Mouse (Mus musculus) layer of hippocampus, adult 8-10 months (tissue): Measurements from ENCODE around the gene Degs1. TPM values are rescaled to one million over a fixed set of nuclear protein-coding genes. Genes with fewer than 3 reads are reported as not detected.
"Not testable (repeated sequence)": the region's sequence is repeated elsewhere in the genome, so short reads cannot be mapped to it uniquely, and the experiment has no call there.

Experiments used
- DNase-seq, 2 experiments: peaks; one replicate each; pipeline ENCODE4 v3.0.0; 2022; ENCODE audit warnings: low spot score in 2 of 2
- total RNA-seq, 4 experiments: library from RNA; stranded (reverse); gene quantifications; 2 replicates each; pipeline ENCODE4 v1.2.4; 2022

Degs1 gene
- 10 to 100 TPM; 74.3 to 83.6 (median 79.5) TPM for total RNA-seq

GRCm38 (mm10) chr1:182282091-182283075, at the start of gene Degs1:
Gene Degs1, minus strand, starts transcription at chr1:182282804.
- peak; percentile 80 to 93 for DNase-seq

GRCm38 (mm10) chr1:182325919-182326318, 43.3 kb upstream of the Degs1 start:
- DNase-seq: no peak

- DNase-seq: no peak
Measured at GRCm38 (mm10) chr1:182324552-182324951, 41.9 kb upstream of the Degs1 start.

GRCm38 (mm10) chr1:182323139-182323538, 40.5 kb upstream of the Degs1 start:
- no peak for DNase-seq

- DNase-seq: no peak
Measured at GRCm38 (mm10) chr1:182314201-182314600, 31.6 kb upstream of the Degs1 start.

- DNase-seq: no peak
Measured at GRCm38 (mm10) chr1:182313181-182313580, 30.6 kb upstream of the Degs1 start.

GRCm38 (mm10) chr1:182311376-182311775, 28.8 kb upstream of the Degs1 start:
- no peak for DNase-seq

GRCm38 (mm10) chr1:182310316-182310715, 27.7 kb upstream of the Degs1 start:
- DNase-seq: no peak

GRCm38 (mm10) chr1:182309403-182309802, 26.8 kb upstream of the Degs1 start:
- no peak for DNase-seq

- no peak for DNase-seq
Measured at GRCm38 (mm10) chr1:182302916-182303315, 20.3 kb upstream of the Degs1 start.

GRCm38 (mm10) chr1:182302176-182302870, 19.7 kb upstream of the Degs1 start:
- DNase-seq: no peak

- no peak for DNase-seq
Measured at GRCm38 (mm10) chr1:182297821-182298220, 15.2 kb upstream of the Degs1 start.

- no peak for DNase-seq
Measured at GRCm38 (mm10) chr1:182297246-182297645, 14.6 kb upstream of the Degs1 start.

- DNase-seq: no peak
Measured at GRCm38 (mm10) chr1:182296816-182297215, 14.2 kb upstream of the Degs1 start.

GRCm38 (mm10) chr1:182296141-182296540, 13.5 kb upstream of the Degs1 start:
- no peak for DNase-seq

- DNase-seq: no peak
Measured at GRCm38 (mm10) chr1:182292291-182292690, 9.7 kb upstream of the Degs1 start.

- not testable (repeated sequence) for DNase-seq
Measured at GRCm38 (mm10) chr1:182290741-182291140, 8.1 kb upstream of the Degs1 start.

GRCm38 (mm10) chr1:182289781-182290180, 7.2 kb upstream of the Degs1 start:
- no peak for DNase-seq

GRCm38 (mm10) chr1:182288601-182289000, 6.0 kb upstream of the Degs1 start:
- DNase-seq: no peak

GRCm38 (mm10) chr1:182287781-182288180, 5.2 kb upstream of the Degs1 start:
- peak in 1 of 2 experiments; percentile 21 for DNase-seq

GRCm38 (mm10) chr1:182284795-182285194, 2.2 kb upstream of the Degs1 start:
- DNase-seq: no peak

GRCm38 (mm10) chr1:182283231-182283630, 627 bp upstream of the Degs1 start:
- DNase-seq: no peak
